Mouse (Mus musculus): Measurements from ENCODE around the gene Dazap2. TPM values are rescaled to one million over a fixed set of nuclear protein-coding genes. Genes with fewer than 3 reads are reported as not detected.
"Not testable (repeated sequence)": the region's sequence is repeated elsewhere in the genome, so short reads cannot be mapped to it uniquely, and the experiment has no call there.

Dazap2 gene
- polyA plus RNA-seq, 1 experiment: 214 TPM

GRCm38 (mm10) chr15:100598883-100599275 lies 16.3 kb upstream of the Dazap2 start:
- 1% methylated on average over 12 of the region's 12 CpGs for WGBS
- TF ChIP-seq CTCF (IDR thresholded peaks at IDR 0.05; ENCODE audit: borderline replicate concordance, insufficient read depth, low read depth, low read length) (no peak), POLR2A (IDR thresholded peaks at IDR 0.05; ENCODE audit: borderline replicate concordance, insufficient read depth, low read length) (peak; percentile 30; the same call in 1 of the 2 replicates)
- Histone ChIP-seq H3K4me1 (ENCODE audit: control insufficient read depth, insufficient read depth, low read length) (peaks cover 7% of the 10 kb centered on the region; the same call in 1 of the 2 replicates), H3K27me3 (ENCODE audit: control insufficient read depth, insufficient read depth, low read length) (no peaks in the 10 kb centered on the region), H3K27ac (ENCODE audit: insufficient read depth, low read length) (no peak overlapping the region), H3K4me3 (replicated peaks; ENCODE audit: insufficient read depth, low read depth, low read length) (peak overlapping the region; percentile 94)
- DNase-seq: peak; percentile 48 to 62

GRCm38 (mm10) chr15:100599276-100600046 lies 15.7 kb upstream of the Dazap2 start, which contains the start of gene Pou6f1:
TSS of gene Pou6f1 (minus strand) at chr15:100599984.
- H3K4me3 ChIP-seq (replicated peaks; ENCODE audit: insufficient read depth, low read depth, low read length): peak within 1 kb of the TSS; percentile 94
- H3K27me3 ChIP-seq (ENCODE audit: control insufficient read depth, insufficient read depth, low read length): no peaks in the 10 kb centered on the region
- TF ChIP-seq POLR2A (IDR thresholded peaks at IDR 0.05; ENCODE audit: borderline replicate concordance, insufficient read depth, low read length) (no peak), CTCF (IDR thresholded peaks at IDR 0.05; ENCODE audit: borderline replicate concordance, insufficient read depth, low read depth, low read length) (no peak)
- DNase-seq: peak; percentile 57 to 68
- WGBS: under 1% methylated on average over 73 of the region's 76 CpGs
- peak within 1 kb of the TSS; percentile 58; the same call in 1 of the 2 replicates for H3K27ac ChIP-seq (ENCODE audit: insufficient read depth, low read length)
- H3K4me1 ChIP-seq (ENCODE audit: control insufficient read depth, insufficient read depth, low read length): peaks cover 7% of the 10 kb centered on the region; the same call in 1 of the 2 replicates

GRCm38 (mm10) chr15:100600047-100600695 lies 15.0 kb upstream of the Dazap2 start:
- DNase-seq: peak; percentile 77 to 79
- Histone ChIP-seq H3K4me3 (replicated peaks; ENCODE audit: insufficient read depth, low read depth, low read length) (peak overlapping the region; percentile 94), H3K4me1 (ENCODE audit: control insufficient read depth, insufficient read depth, low read length) (peaks cover 7% of the 10 kb centered on the region; the same call in 1 of the 2 replicates), H3K27me3 (ENCODE audit: control insufficient read depth, insufficient read depth, low read length) (no peaks in the 10 kb centered on the region), H3K27ac (ENCODE audit: insufficient read depth, low read length) (no peak overlapping the region)
- WGBS: 2% methylated on average over 35 of the region's 35 CpGs
- TF ChIP-seq CTCF (IDR thresholded peaks at IDR 0.05; ENCODE audit: borderline replicate concordance, insufficient read depth, low read depth, low read length): peak; percentile 47; the same call in 1 of the 2 replicates
- TF ChIP-seq POLR2A (IDR thresholded peaks at IDR 0.05; ENCODE audit: borderline replicate concordance, insufficient read depth, low read length): no peak

- H3K27ac ChIP-seq (ENCODE audit: insufficient read depth, low read length): no peak overlapping the region
- peak overlapping the region; percentile 13 for H3K4me3 ChIP-seq (replicated peaks; ENCODE audit: insufficient read depth, low read depth, low read length)
- WGBS: 56% methylated on average over 21 of the region's 21 CpGs
- peak in 1 of 2 experiments; percentile 28 for DNase-seq
- H3K4me1 ChIP-seq (ENCODE audit: control insufficient read depth, insufficient read depth, low read length): peaks cover 7% of the 10 kb centered on the region
- no peak for TF ChIP-seq CTCF (IDR thresholded peaks at IDR 0.05; ENCODE audit: borderline replicate concordance, insufficient read depth, low read depth, low read length)
- no peak for TF ChIP-seq POLR2A (IDR thresholded peaks at IDR 0.05; ENCODE audit: borderline replicate concordance, insufficient read depth, low read length)
- no peaks in the 10 kb centered on the region for H3K27me3 ChIP-seq (ENCODE audit: control insufficient read depth, insufficient read depth, low read length)
Measured at GRCm38 (mm10) chr15:100600696-100601272, 14.4 kb upstream of the Dazap2 start.

- Histone ChIP-seq H3K4me3 (replicated peaks; ENCODE audit: insufficient read depth, low read depth, low read length) (no peak overlapping the region), H3K4me1 (ENCODE audit: control insufficient read depth, insufficient read depth, low read length) (peaks cover 7% of the 10 kb centered on the region), H3K27me3 (ENCODE audit: control insufficient read depth, insufficient read depth, low read length) (no peaks in the 10 kb centered on the region), H3K27ac (ENCODE audit: insufficient read depth, low read length) (no peak overlapping the region)
- no peak for DNase-seq
- TF ChIP-seq CTCF (IDR thresholded peaks at IDR 0.05; ENCODE audit: borderline replicate concordance, insufficient read depth, low read depth, low read length): no peak
- WGBS: 55% methylated on average over 3 of the region's 3 CpGs
Measured at GRCm38 (mm10) chr15:100601669-100602068, 13.5 kb upstream of the Dazap2 start.

- H3K4me1 ChIP-seq (ENCODE audit: control insufficient read depth, insufficient read depth, low read length); DNase-seq; H3K27me3 ChIP-seq (ENCODE audit: control insufficient read depth, insufficient read depth, low read length); H3K27ac ChIP-seq (ENCODE audit: insufficient read depth, low read length); H3K4me3 ChIP-seq (replicated peaks; ENCODE audit: insufficient read depth, low read depth, low read length): not testable (repeated sequence)
- 88% methylated on average over 8 of the region's 8 CpGs for WGBS
Measured at GRCm38 (mm10) chr15:100606677-100607076, 8.5 kb upstream of the Dazap2 start.

GRCm38 (mm10) chr15:100611951-100612350 lies 3.2 kb upstream of the Dazap2 start:
- no peaks in the 10 kb centered on the region for H3K4me1 ChIP-seq (ENCODE audit: control insufficient read depth, insufficient read depth, low read length)
- DNase-seq: no peak
- no peak for TF ChIP-seq POLR2A (IDR thresholded peaks at IDR 0.05; ENCODE audit: borderline replicate concordance, insufficient read depth, low read length)
- no peak for TF ChIP-seq CTCF (IDR thresholded peaks at IDR 0.05; ENCODE audit: borderline replicate concordance, insufficient read depth, low read depth, low read length)
- no peaks in the 10 kb centered on the region for H3K27me3 ChIP-seq (ENCODE audit: control insufficient read depth, insufficient read depth, low read length)
- 92% methylated on average over 7 of the region's 7 CpGs for WGBS
- no peak overlapping the region for H3K4me3 ChIP-seq (replicated peaks; ENCODE audit: insufficient read depth, low read depth, low read length)
- H3K27ac ChIP-seq (ENCODE audit: insufficient read depth, low read length): no peak overlapping the region
